Mouse (Mus musculus): ENCODE measurements around the gene Zfp617.
"Not testable (repeated sequence)": the region's sequence is repeated elsewhere in the genome, so short reads cannot be mapped to it uniquely, and the experiment has no call there.

The Zfp617 gene

GRCm38 (mm10) chr8:71908309-71909261 lies at the start of gene Zfp617, which contains the start of gene Zfp882:
Gene Zfp617, plus strand, starts transcription at chr8:71908635.
Gene Zfp882, plus strand, starts transcription at chr8:71908608.
- DNase-seq: peak; percentile 90

- DNase-seq: not testable (repeated sequence)
These were observed 46.9 kb upstream of the Zfp617 start for GRCm38 (mm10) chr8:71861551-71861950.

GRCm38 (mm10) chr8:71862038-71862437 lies 46.4 kb upstream of the Zfp617 start:
- not testable (repeated sequence) for DNase-seq

- DNase-seq: peak; percentile 69
These were observed 26.7 kb upstream of the Zfp617 start, which contains the start of gene Zfp709 for GRCm38 (mm10) chr8:71881618-71882274. Gene Zfp709, plus strand, starts transcription at chr8:71882019.

GRCm38 (mm10) chr8:71900666-71901065 lies 7.8 kb upstream of the Zfp617 start:
- not testable (repeated sequence) for DNase-seq

- not testable (repeated sequence) for DNase-seq
These were observed 5.4 kb upstream of the Zfp617 start for GRCm38 (mm10) chr8:71903084-71903483.

GRCm38 (mm10) chr8:71906809-71907208 lies 1.6 kb upstream of the Zfp617 start:
- DNase-seq: no peak

GRCm38 (mm10) chr8:71907798-71908257 lies 607 bp upstream of the Zfp617 start:
- DNase-seq: peak; percentile 29

GRCm38 (mm10) chr8:71912286-71912685 lies 3.9 kb downstream of the Zfp617 start:
- no peak for DNase-seq

- DNase-seq: peak; percentile 91
These were observed 14.3 kb downstream of the Zfp617 start for GRCm38 (mm10) chr8:71922567-71923401.

- no peak for DNase-seq
These were observed 17.4 kb downstream of the Zfp617 start for GRCm38 (mm10) chr8:71925791-71926190.

- no peak for DNase-seq
These were observed 18.1 kb downstream of the Zfp617 start for GRCm38 (mm10) chr8:71926551-71926950.

GRCm38 (mm10) chr8:71927779-71928178 lies 19.3 kb downstream of the Zfp617 start:
- DNase-seq: no peak

GRCm38 (mm10) chr8:71938037-71938436 lies 29.6 kb downstream of the Zfp617 start:
- DNase-seq: not testable (repeated sequence)

- DNase-seq: no peak
These were observed 32.1 kb downstream of the Zfp617 start for GRCm38 (mm10) chr8:71940293-71941208.

- DNase-seq: no peak
These were observed 33.3 kb downstream of the Zfp617 start for GRCm38 (mm10) chr8:71941776-71942175.

GRCm38 (mm10) chr8:71948624-71949023 lies 40.2 kb downstream of the Zfp617 start:
- no peak for DNase-seq

GRCm38 (mm10) chr8:71950482-71951221 lies 42.2 kb downstream of the Zfp617 start, which contains the start of gene Zfp961:
Gene Zfp961, plus strand, starts transcription at chr8:71951038.
- DNase-seq: peak; percentile 99

GRCm38 (mm10) chr8:71951436-71952161 lies 43.2 kb downstream of the Zfp617 start:
- peak; percentile 28 for DNase-seq

GRCm38 (mm10) chr8:71952489-71952888 lies 44.1 kb downstream of the Zfp617 start:
- no peak for DNase-seq
